Mouse (Mus musculus) neural tube, embryonic 15.5 days (tissue): ENCODE results near the gene Gabrr1. TPM values are rescaled to one million over a fixed set of nuclear protein-coding genes. Genes with fewer than 3 reads are reported as not detected.

Source experiments
- ATAC-seq: fragments of 200-750 bp; cut with Nextera tagmentation; 2 replicates; pipeline ENCODE4 v1.8.0; 2017; ENCODE audit warnings: mild to moderate bottlenecking, moderate TSS enrichment, moderate library complexity; ENCODE audit not compliant: low FRiP score
- H3K27ac ChIP-seq: fragments of 300-500 bp; sonication (generic); replicated peaks from 2 replicates; pipeline ENCODE4 v1.5.1; 2015; ENCODE audit warnings: mild to moderate bottlenecking, inconsistent platforms
- H3K27me3 ChIP-seq: fragments of 300-500 bp; sonication (generic); replicated peaks from 2 replicates; pipeline ENCODE4 v1.6.1; 2015; ENCODE audit warnings: inconsistent platforms
- H3K36me3 ChIP-seq: fragments of 300-500 bp; sonication (generic); 2 replicates; pipeline ENCODE4 v1.6.1; 2015; ENCODE audit warnings: inconsistent platforms
- H3K4me1 ChIP-seq: fragments of 300-500 bp; sonication (generic); 2 replicates; pipeline ENCODE4 v1.6.1; 2015; ENCODE audit warnings: inconsistent platforms
- H3K4me2 ChIP-seq: fragments of 300-500 bp; sonication (generic); 2 replicates; pipeline ENCODE4 v1.6.1; 2015; ENCODE audit warnings: inconsistent platforms, mild to moderate bottlenecking, moderate library complexity
- H3K4me3 ChIP-seq: fragments of 300-500 bp; sonication (generic); replicated peaks from 2 replicates; pipeline ENCODE4 v1.5.1; 2015; ENCODE audit warnings: mild to moderate bottlenecking, inconsistent platforms
- H3K9ac ChIP-seq: fragments of 300-500 bp; sonication (generic); replicated peaks from 2 replicates; pipeline ENCODE4 v1.6.1; 2015; ENCODE audit warnings: mild to moderate bottlenecking, inconsistent platforms
- H3K9me3 ChIP-seq: fragments of 300-500 bp; sonication (generic); replicated peaks from 2 replicates; pipeline ENCODE4 v1.6.1; 2016; ENCODE audit warnings: inconsistent platforms
- WGBS: fragments of 180-500 bp; shearing (Covaris S2); methylation state at CpG from one replicate; pipeline ENCODE4 v1.1.7; 2015; ENCODE audit warnings: mixed read lengths; 5-methylcytosine and 5-hydroxymethylcytosine counted together
- polyA plus RNA-seq: library from polyadenylated mRNA; unstranded; fragments of >200 nt; fragmentation: Nextera tagmentation; extraction: Ambion mirVana; gene quantifications from 2 replicates; pipeline ENCODE4 v1.2.1, GENCODE M21; 2015

The Gabrr1 gene
- polyA plus RNA-seq, 1 experiment from 2014 or later, result 0.27 TPM

GRCm38 (mm10) chr4:33149150-33149549, 16.8 kb downstream of the Gabrr1 start:
- no peak overlapping the region for H3K27ac ChIP-seq
- H3K4me3 ChIP-seq, result no peak overlapping the region
- peaks cover 10% of the 10 kb centered on the region for H3K4me1 ChIP-seq
- H3K4me2 ChIP-seq, result no peak overlapping the region
- no peaks in the 10 kb centered on the region for H3K27me3 ChIP-seq
- no peaks in the 10 kb centered on the region for H3K9me3 ChIP-seq
- WGBS, result 55% methylated on average over 7 of the region's 7 CpGs
- ATAC-seq, result no peak
- H3K9ac ChIP-seq, result no peak overlapping the region
- no peaks in the 10 kb centered on the region for H3K36me3 ChIP-seq

GRCm38 (mm10) chr4:33152087-33153038, 20.0 kb downstream of the Gabrr1 start:
- no peak overlapping the region for H3K9ac ChIP-seq
- 0 out of 2 replicates have a peak, but pooled peaks cover under 1% of the 10 kb centered on the region for H3K4me1 ChIP-seq
- no peaks in the 10 kb centered on the region for H3K9me3 ChIP-seq
- no peaks in the 10 kb centered on the region for H3K36me3 ChIP-seq
- H3K4me2 ChIP-seq, result no peak overlapping the region
- no peaks in the 10 kb centered on the region for H3K27me3 ChIP-seq
- H3K27ac ChIP-seq, result no peak overlapping the region
- no peak for ATAC-seq
- no peak overlapping the region for H3K4me3 ChIP-seq
- whole genome bisulfite sequencing, result 86% methylated on average over 26 of the region's 26 CpGs

GRCm38 (mm10) chr4:33183477-33183876, 51.2 kb downstream of the Gabrr1 start:
- Histone ChIP-seq H3K4me3 (no peak overlapping the region), H3K27ac (no peak overlapping the region), H3K9me3 (no peaks in the 10 kb centered on the region), H3K27me3 (no peaks in the 10 kb centered on the region), H3K4me2 (no peak overlapping the region), H3K36me3 (peaks cover 49% of the 10 kb centered on the region), H3K4me1 (peaks cover 8% of the 10 kb centered on the region), H3K9ac (no peak overlapping the region)
- no peak for ATAC-seq
- WGBS, result 88% methylated on average over 5 of the region's 5 CpGs

GRCm38 (mm10) chr4:33188164-33188563, 55.8 kb downstream of the Gabrr1 start:
- WGBS, result 18% methylated on average over 9 of the region's 9 CpGs
- H3K27me3 ChIP-seq, result no peaks in the 10 kb centered on the region
- peaks cover 17% of the 10 kb centered on the region for H3K36me3 ChIP-seq
- no peaks in the 10 kb centered on the region for H3K9me3 ChIP-seq
- ATAC-seq, result 0 out of 2 replicates have a peak, but pooled peaks have one; percentile 21
- H3K4me2 ChIP-seq, result peak overlapping the region; percentile 89
- H3K4me3 ChIP-seq, result peak overlapping the region; percentile 78
- peak overlapping the region; percentile 95 for H3K27ac ChIP-seq
- peaks cover 12% of the 10 kb centered on the region for H3K4me1 ChIP-seq
- no peak overlapping the region for H3K9ac ChIP-seq

GRCm38 (mm10) chr4:33188781-33189734, 56.7 kb downstream of the Gabrr1 start:
- no peaks in the 10 kb centered on the region for H3K9me3 ChIP-seq
- H3K27ac ChIP-seq, result peak overlapping the region; percentile 95
- peak overlapping the region; percentile 89 for H3K4me2 ChIP-seq
- H3K4me1 ChIP-seq, result peaks cover 12% of the 10 kb centered on the region
- H3K27me3 ChIP-seq, result no peaks in the 10 kb centered on the region
- WGBS, result under 1% methylated on average over 112 of the region's 123 CpGs
- H3K4me3 ChIP-seq, result peak overlapping the region; percentile 78
- peak overlapping the region; percentile 84 for H3K9ac ChIP-seq
- peaks cover 11% of the 10 kb centered on the region; the same call in 1 of the 2 replicates for H3K36me3 ChIP-seq
- ATAC-seq, result peak; percentile 95

GRCm38 (mm10) chr4:33189735-33190036, 57.4 kb downstream of the Gabrr1 start, which contains the start of gene Pm20d2:
Gene Pm20d2, minus strand, starts transcription at chr4:33189737.
- Histone ChIP-seq H3K27me3 (no peaks in the 10 kb centered on the region), H3K27ac (peak within 1 kb of the TSS; percentile 95), H3K9me3 (no peaks in the 10 kb centered on the region), H3K9ac (peak within 1 kb of the TSS; percentile 84), H3K4me1 (peaks cover 12% of the 10 kb centered on the region), H3K36me3 (peaks cover 11% of the 10 kb centered on the region; the same call in 1 of the 2 replicates), H3K4me2 (peak within 1 kb of the TSS; percentile 89), H3K4me3 (peak within 1 kb of the TSS; percentile 78)
- 21% methylated on average over 6 of the region's 6 CpGs for WGBS
- no peak for ATAC-seq

GRCm38 (mm10) chr4:33198117-33198516, 65.8 kb downstream of the Gabrr1 start:
- 3% methylated on average over 2 of the region's 2 CpGs for WGBS
- H3K4me2 ChIP-seq, result no peak overlapping the region

GRCm38 (mm10) chr4:33204682-33205081, 72.4 kb downstream of the Gabrr1 start:
- no peak overlapping the region for H3K27ac ChIP-seq
- no peaks in the 10 kb centered on the region for H3K36me3 ChIP-seq
- peaks cover 13% of the 10 kb centered on the region for H3K4me1 ChIP-seq
- ATAC-seq, result no peak
- no peak overlapping the region for H3K4me2 ChIP-seq
- 2% methylated on average over 4 of the region's 4 CpGs for WGBS
- H3K9ac ChIP-seq, result no peak overlapping the region
- H3K4me3 ChIP-seq, result no peak overlapping the region
- no peaks in the 10 kb centered on the region for H3K9me3 ChIP-seq
- H3K27me3 ChIP-seq, result 0 out of 2 replicates have a peak, but pooled peaks cover 6% of the 10 kb centered on the region

More at GRCm38 (mm10) chr4:33198117-33198516, 65.8 kb downstream of the Gabrr1 start:
- Histone ChIP-seq H3K9me3 (no peaks in the 10 kb centered on the region), H3K4me3 (no peak overlapping the region), H3K27ac (no peak overlapping the region), H3K36me3 (no peaks in the 10 kb centered on the region), H3K9ac (no peak overlapping the region), H3K4me1 (no peaks in the 10 kb centered on the region), H3K27me3 (no peaks in the 10 kb centered on the region)
- no peak for ATAC-seq

GRCm38 (mm10) chr4:33207551-33207950, 75.2 kb downstream of the Gabrr1 start:
- 0 out of 2 replicates have a peak, but pooled peaks cover 6% of the 10 kb centered on the region for H3K27me3 ChIP-seq
- no peak overlapping the region for H3K4me2 ChIP-seq
- no peaks in the 10 kb centered on the region for H3K9me3 ChIP-seq
- H3K4me1 ChIP-seq, result peaks cover 21% of the 10 kb centered on the region
- ATAC-seq, result no peak
- H3K4me3 ChIP-seq, result no peak overlapping the region
- WGBS, result 66% methylated on average over 2 of the region's 2 CpGs
- H3K27ac ChIP-seq, result no peak overlapping the region
- no peak overlapping the region for H3K9ac ChIP-seq
- no peaks in the 10 kb centered on the region for H3K36me3 ChIP-seq

- H3K9me3 ChIP-seq, result no peaks in the 10 kb centered on the region
- ATAC-seq, result peak; percentile 94
- peaks cover 21% of the 10 kb centered on the region for H3K4me1 ChIP-seq
- 0 out of 2 replicates have a peak, but pooled peaks cover 6% of the 10 kb centered on the region for H3K27me3 ChIP-seq
- peak within 1 kb of the TSS; percentile 96 for H3K9ac ChIP-seq
- H3K36me3 ChIP-seq, result no peaks in the 10 kb centered on the region
- H3K4me2 ChIP-seq, result peak within 1 kb of the TSS; percentile 90
- H3K27ac ChIP-seq, result peak within 1 kb of the TSS; percentile 94
- 2% methylated on average over 55 of the region's 65 CpGs for WGBS
- H3K4me3 ChIP-seq, result peak within 1 kb of the TSS; percentile 81
Measured at GRCm38 (mm10) chr4:33208881-33209841, 76.8 kb downstream of the Gabrr1 start, which contains the start of gene Srsf12. Gene Srsf12, plus strand, starts transcription at chr4:33208991.
